Mouse (Mus musculus) heart, adult 2 months (tissue): ENCODE measurements around the gene Ccdc34.

Experiments used
- CTCF ChIP-seq: fragments of 200-600 bp; IDR thresholded peaks from 2 replicates; pipeline ENCODE4 v1.8.1; 2022; ENCODE audit warnings: antibody characterized with exemption, mild to moderate bottlenecking, moderate library complexity
- EP300 ChIP-seq: fragments of 200-500 bp; IDR thresholded peaks from 2 replicates; pipeline ENCODE4 v1.6.1; 2011; ENCODE audit warnings: low read depth, low read length, control low read depth; ENCODE audit not compliant: insufficient read depth
- POLR2A ChIP-seq: fragments of 200-500 bp; IDR thresholded peaks from 2 replicates; pipeline ENCODE4 v1.6.1; 2011; ENCODE audit warnings: mild to moderate bottlenecking, low read depth, low read length, control low read depth; ENCODE audit not compliant: insufficient read depth

GRCm38 (mm10) chr2:110085701-110086143, 68.1 kb downstream of the Ccdc34 start:
- no peak for TF ChIP-seq CTCF
- TF ChIP-seq POLR2A = no peak
- peak; percentile 42; the same call in 1 of the 2 replicates for TF ChIP-seq EP300
